Mouse (Mus musculus) stomach, embryonic 15.5 days (tissue): ENCODE results near the gene Cd84. TPM values are rescaled to one million over a fixed set of nuclear protein-coding genes. Genes with fewer than 3 reads are reported as not detected.
"Not testable (repeated sequence)": the region's sequence is repeated elsewhere in the genome, so short reads cannot be mapped to it uniquely, and the experiment has no call there.

ENCODE experiments used
- ATAC-seq: fragments of 200-750 bp; cut with Nextera tagmentation; 2 replicates; pipeline ENCODE4 v1.8.0; 2017; ENCODE audit warnings: low read depth, moderate number of reproducible peaks, moderate TSS enrichment; ENCODE audit not compliant: insufficient read depth, low FRiP score
- H3K27ac ChIP-seq: fragments of 300-500 bp; sonication (generic); 2 replicates; pipeline ENCODE4 v1.5.1; 2015; ENCODE audit warnings: mild to moderate bottlenecking, inconsistent platforms
- H3K27me3 ChIP-seq: fragments of 300-500 bp; sonication (generic); replicated peaks from 2 replicates; pipeline ENCODE4 v1.6.1; 2015; ENCODE audit warnings: inconsistent platforms
- H3K36me3 ChIP-seq: fragments of 300-500 bp; sonication (generic); 2 replicates; pipeline ENCODE4 v1.6.1; 2015; ENCODE audit warnings: inconsistent platforms
- H3K4me1 ChIP-seq: fragments of 300-500 bp; sonication (generic); 2 replicates; pipeline ENCODE4 v1.6.1; 2015; ENCODE audit warnings: inconsistent platforms
- H3K4me2 ChIP-seq: fragments of 300-500 bp; sonication (generic); 2 replicates; pipeline ENCODE4 v1.6.1; 2015; ENCODE audit warnings: mild to moderate bottlenecking, inconsistent platforms
- H3K4me3 ChIP-seq: fragments of 300-500 bp; sonication (generic); replicated peaks from 2 replicates; pipeline ENCODE4 v1.5.1; 2015; ENCODE audit warnings: inconsistent platforms
- H3K9ac ChIP-seq: fragments of 300-500 bp; sonication (generic); 2 replicates; pipeline ENCODE4 v1.6.1; 2015; ENCODE audit warnings: inconsistent platforms
- H3K9me3 ChIP-seq: fragments of 300-500 bp; sonication (generic); 2 replicates; pipeline ENCODE4 v1.6.1; 2016; ENCODE audit warnings: inconsistent platforms
- WGBS: fragments of 180-500 bp; shearing (Covaris S2); methylation state at CpG from one replicate; pipeline ENCODE4 v1.1.7; 2015; 5-methylcytosine and 5-hydroxymethylcytosine counted together
- polyA plus RNA-seq: library from polyadenylated mRNA; unstranded; fragments of >200 nt; fragmentation: Nextera tagmentation; extraction: Ambion mirVana; gene quantifications from 2 replicates; pipeline ENCODE4 v1.2.1, GENCODE M21; 2015

Cd84 gene
- polyA plus RNA-seq, result 2.2 and 3.2 TPM in 2 replicates

DNA sequence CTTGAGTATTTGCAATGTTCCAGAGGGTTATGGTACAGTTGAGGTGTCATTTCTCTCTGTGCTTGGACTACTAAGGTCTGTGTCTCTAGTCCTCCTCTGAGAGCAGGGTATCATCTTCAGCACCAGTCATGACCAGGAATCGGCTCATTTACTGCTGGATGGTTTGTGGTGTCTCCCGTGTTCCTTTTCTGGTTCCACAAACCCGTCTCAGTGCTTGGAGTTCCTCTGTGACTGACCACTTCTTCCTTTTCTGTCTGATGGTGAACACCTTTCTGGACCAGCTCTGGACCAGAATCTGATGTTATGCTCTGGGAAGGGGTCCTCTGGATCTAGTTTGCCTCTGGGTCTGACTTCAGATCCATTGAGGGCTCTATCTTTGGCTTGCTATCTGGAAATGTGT lies at the start of gene Cd84:
Gene Cd84, plus strand, starts transcription at position 210 of the 400 bp plus-strand sequence.
- Histone ChIP-seq H3K36me3 (no peaks in the 10 kb centered on the region), H3K9me3 (no peaks in the 10 kb centered on the region), H3K27me3 (no peaks in the 10 kb centered on the region), H3K4me1 (no peaks in the 10 kb centered on the region), H3K9ac (no peak within 1 kb of the TSS), H3K4me3 (no peak within 1 kb of the TSS), H3K4me2 (no peak within 1 kb of the TSS), H3K27ac (no peak within 1 kb of the TSS)
- 88% methylated on average over 3 of the region's 3 CpGs for WGBS
- ATAC-seq, result no peak

GRCm38 (mm10) chr1:171791491-171791890 lies 48.0 kb upstream of the Cd84 start:
- ATAC-seq, result no peak
- H3K9me3 ChIP-seq, result no peaks in the 10 kb centered on the region
- no peak overlapping the region for H3K4me2 ChIP-seq
- H3K9ac ChIP-seq, result no peak overlapping the region
- H3K4me1 ChIP-seq, result no peaks in the 10 kb centered on the region
- WGBS, result 89% methylated on average over 3 of the region's 3 CpGs
- H3K27ac ChIP-seq, result no peak overlapping the region
- H3K36me3 ChIP-seq, result no peaks in the 10 kb centered on the region
- no peaks in the 10 kb centered on the region for H3K27me3 ChIP-seq
- H3K4me3 ChIP-seq, result no peak overlapping the region

DNA sequence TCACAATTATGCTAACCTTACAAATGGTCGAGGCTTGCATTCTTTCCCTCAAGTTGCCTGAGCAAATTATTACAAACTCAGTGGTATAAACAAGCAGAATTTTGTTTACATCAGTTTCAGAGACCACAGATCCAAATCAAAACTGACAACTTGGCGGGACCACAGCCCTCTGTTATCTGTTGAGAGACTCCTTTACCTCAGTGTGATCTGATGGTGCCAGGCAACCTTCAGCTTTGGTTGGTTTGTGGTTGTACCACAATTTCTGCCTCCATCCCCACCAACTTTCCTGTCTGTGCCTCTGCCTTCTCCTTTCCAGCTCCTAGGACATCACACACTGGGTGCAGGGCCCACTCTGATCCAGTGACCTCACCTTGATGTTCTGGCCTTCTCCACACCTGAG lies 43.3 kb upstream of the Cd84 start:
- no peaks in the 10 kb centered on the region for H3K36me3 ChIP-seq
- no peak overlapping the region for H3K4me2 ChIP-seq
- no peaks in the 10 kb centered on the region for H3K9me3 ChIP-seq
- no peak overlapping the region for H3K9ac ChIP-seq
- no peak overlapping the region for H3K4me3 ChIP-seq
- H3K27me3 ChIP-seq, result no peaks in the 10 kb centered on the region
- no peaks in the 10 kb centered on the region for H3K4me1 ChIP-seq
- ATAC-seq, result no peak
- 48% methylated on average over 2 of the region's 2 CpGs for WGBS
- H3K27ac ChIP-seq, result no peak overlapping the region

GRCm38 (mm10) chr1:171797840-171798239 lies 41.7 kb upstream of the Cd84 start:
- Histone ChIP-seq H3K9ac (no peak overlapping the region), H3K27ac (no peak overlapping the region), H3K4me2 (no peak overlapping the region), H3K4me3 (no peak overlapping the region), H3K36me3 (no peaks in the 10 kb centered on the region), H3K9me3 (no peaks in the 10 kb centered on the region), H3K4me1 (no peaks in the 10 kb centered on the region), H3K27me3 (no peaks in the 10 kb centered on the region)
- ATAC-seq, result no peak
- 62% methylated on average over 1 of the region's 1 CpGs for WGBS

GRCm38 (mm10) chr1:171799648-171800047 lies 39.8 kb upstream of the Cd84 start:
- Histone ChIP-seq H3K27ac (no peak overlapping the region), H3K36me3 (no peaks in the 10 kb centered on the region), H3K27me3 (no peaks in the 10 kb centered on the region), H3K9ac (no peak overlapping the region), H3K4me2 (no peak overlapping the region), H3K4me1 (no peaks in the 10 kb centered on the region), H3K4me3 (no peak overlapping the region), H3K9me3 (no peaks in the 10 kb centered on the region)
- ATAC-seq, result no peak
- WGBS, result 82% methylated on average over 4 of the region's 4 CpGs

GRCm38 (mm10) chr1:171811048-171811447 lies 28.4 kb upstream of the Cd84 start:
- H3K9me3 ChIP-seq, H3K4me3 ChIP-seq, H3K36me3 ChIP-seq, H3K27me3 ChIP-seq, H3K4me2 ChIP-seq, H3K9ac ChIP-seq, H3K27ac ChIP-seq, ATAC-seq, H3K4me1 ChIP-seq: not testable (repeated sequence)
- 85% methylated on average over 1 of the region's 1 CpGs for WGBS

GRCm38 (mm10) chr1:171815545-171816439 lies 23.7 kb upstream of the Cd84 start:
- 9% methylated on average over 8 of the region's 8 CpGs for WGBS
- peak; percentile 72 for ATAC-seq
- Histone ChIP-seq H3K4me3 (no peak overlapping the region), H3K27me3 (no peaks in the 10 kb centered on the region), H3K4me1 (no peaks in the 10 kb centered on the region), H3K9me3 (no peaks in the 10 kb centered on the region), H3K36me3 (no peaks in the 10 kb centered on the region), H3K27ac (no peak overlapping the region), H3K9ac (no peak overlapping the region), H3K4me2 (no peak overlapping the region)

DNA sequence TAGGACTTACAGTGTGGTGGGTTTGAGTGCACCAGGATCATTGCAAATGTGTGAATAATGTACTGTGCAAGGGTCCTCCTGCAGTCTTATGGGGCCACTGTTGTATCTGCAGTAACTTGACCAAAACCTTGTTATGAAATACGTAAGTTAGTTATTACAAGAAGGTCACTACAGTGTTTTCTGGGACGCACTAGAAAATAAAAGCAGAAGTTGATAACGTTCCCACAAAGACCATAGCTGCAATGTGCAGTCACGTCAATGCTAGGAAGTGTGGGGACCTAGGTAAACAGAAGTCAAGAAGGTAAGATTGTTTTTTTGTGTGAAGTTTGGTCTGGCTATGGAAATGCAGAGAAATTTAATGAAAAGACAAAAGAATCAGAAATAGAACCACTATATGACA lies 22.5 kb upstream of the Cd84 start:
- WGBS, result 80% methylated on average over 4 of the region's 4 CpGs
- Histone ChIP-seq H3K27ac (no peak overlapping the region), H3K4me1 (no peaks in the 10 kb centered on the region), H3K36me3 (no peaks in the 10 kb centered on the region), H3K27me3 (no peaks in the 10 kb centered on the region), H3K9ac (no peak overlapping the region), H3K9me3 (no peaks in the 10 kb centered on the region), H3K4me2 (no peak overlapping the region), H3K4me3 (no peak overlapping the region)
- no peak for ATAC-seq

DNA sequence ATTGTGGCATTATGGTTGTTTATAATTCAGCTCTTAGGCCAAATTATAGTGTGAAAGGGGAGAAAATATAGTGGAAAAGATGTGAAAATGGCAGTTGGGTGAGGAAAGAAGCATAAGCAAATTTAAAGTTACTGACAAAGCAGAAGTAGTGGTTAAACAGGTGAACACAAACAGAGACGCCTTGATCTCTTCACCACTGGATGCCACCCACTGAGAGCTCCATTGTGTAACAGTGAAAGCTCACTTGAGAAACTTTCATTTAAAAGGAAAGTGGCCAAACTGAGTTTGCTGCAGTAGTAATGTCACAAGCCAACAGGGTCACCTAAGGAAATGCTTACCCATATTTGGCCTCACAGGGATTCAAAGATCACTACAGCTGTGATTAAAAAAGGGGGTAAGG lies 18.2 kb upstream of the Cd84 start:
- H3K27me3 ChIP-seq, result no peaks in the 10 kb centered on the region
- 49% methylated on average over 1 of the region's 1 CpGs for WGBS

GRCm38 (mm10) chr1:171825462-171825861 lies 14.0 kb upstream of the Cd84 start:
- Histone ChIP-seq H3K9me3 (no peaks in the 10 kb centered on the region), H3K27ac (no peak overlapping the region), H3K4me2 (no peak overlapping the region), H3K27me3 (no peaks in the 10 kb centered on the region), H3K36me3 (no peaks in the 10 kb centered on the region), H3K4me3 (no peak overlapping the region), H3K4me1 (no peaks in the 10 kb centered on the region), H3K9ac (no peak overlapping the region)
- ATAC-seq, result no peak
- 48% methylated on average over 4 of the region's 4 CpGs for WGBS

More for the DNA sequence above, 18.2 kb upstream of the Cd84 start:
- H3K4me3 ChIP-seq, result no peak overlapping the region
- no peaks in the 10 kb centered on the region for H3K9me3 ChIP-seq
- H3K27ac ChIP-seq, result no peak overlapping the region
- H3K4me1 ChIP-seq, result no peaks in the 10 kb centered on the region
- H3K36me3 ChIP-seq, result no peaks in the 10 kb centered on the region
- no peak overlapping the region for H3K4me2 ChIP-seq
- ATAC-seq, result no peak
- H3K9ac ChIP-seq, result no peak overlapping the region

DNA sequence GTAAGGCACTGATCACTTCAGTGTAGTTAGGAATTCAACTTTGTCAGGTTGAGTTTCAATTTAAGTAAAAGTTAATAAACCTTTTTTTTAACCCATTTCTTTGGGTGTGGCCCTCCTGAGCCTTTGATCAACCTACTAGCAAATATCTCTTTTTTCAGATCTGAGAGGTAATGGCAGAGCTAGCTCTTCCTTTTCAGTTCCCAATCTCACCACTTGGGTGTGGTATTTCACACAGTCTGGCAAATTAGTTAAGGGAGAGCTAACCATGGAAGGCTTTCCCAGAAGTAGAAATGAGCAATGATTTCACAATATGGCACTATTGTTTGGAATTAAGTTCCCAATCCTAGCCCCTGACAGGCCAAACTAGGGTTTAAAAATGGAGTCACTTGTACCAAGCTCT lies 13.3 kb upstream of the Cd84 start:
- Histone ChIP-seq H3K4me3 (no peak overlapping the region), H3K27me3 (no peaks in the 10 kb centered on the region), H3K4me2 (no peak overlapping the region), H3K9me3 (no peaks in the 10 kb centered on the region), H3K36me3 (no peaks in the 10 kb centered on the region), H3K9ac (no peak overlapping the region), H3K27ac (no peak overlapping the region), H3K4me1 (no peaks in the 10 kb centered on the region)
- ATAC-seq, result no peak

DNA sequence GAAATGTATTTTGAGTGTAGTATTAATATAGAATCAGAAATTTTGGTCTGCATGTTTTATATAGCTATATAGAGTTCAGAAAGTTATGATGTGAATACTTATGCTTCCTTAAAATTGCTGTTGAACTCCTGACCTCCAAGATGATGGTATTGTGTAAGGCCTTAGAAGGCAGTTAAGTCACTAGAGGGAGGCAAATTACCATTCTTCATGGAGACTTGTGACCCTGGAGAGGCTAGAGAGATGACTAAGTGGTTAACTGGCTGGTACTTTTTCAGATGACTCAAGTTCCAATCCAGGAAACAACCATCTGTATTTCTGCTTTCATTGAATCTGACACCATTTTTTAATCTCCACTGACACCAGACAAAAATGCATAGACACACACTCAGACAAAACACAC lies 11.8 kb upstream of the Cd84 start:
- H3K9me3 ChIP-seq, result no peaks in the 10 kb centered on the region
- H3K36me3 ChIP-seq, result no peaks in the 10 kb centered on the region
- no peaks in the 10 kb centered on the region for H3K27me3 ChIP-seq
- no peaks in the 10 kb centered on the region for H3K4me1 ChIP-seq
- H3K4me3 ChIP-seq, result no peak overlapping the region
- H3K27ac ChIP-seq, result no peak overlapping the region
- no peak overlapping the region for H3K4me2 ChIP-seq
- H3K9ac ChIP-seq, result no peak overlapping the region
- no peak for ATAC-seq
